Mouse (Mus musculus) heart, adult 18-20 months (tissue): ENCODE results near the gene Hdac10. TPM values are rescaled to one million over a fixed set of nuclear protein-coding genes. Genes with fewer than 3 reads are reported as not detected.
A peak's percentile ranks its signal among the peaks of the same experiment; 100 is the strongest.

ENCODE experiments used
- DNase-seq, 2 experiments: peaks; one replicate each; pipeline ENCODE4 v3.0.0; 2021 to 2022; ENCODE audit warnings: mixed read lengths in 1 of 2
- microRNA-seq, 2 experiments: library from miRNA; unstranded; fragments of <30 nt; microRNA quantifications; one replicate each; pipeline ENCODE4 v1.2.0; 2022
- total RNA-seq, 2 experiments: library from RNA; stranded (reverse); gene quantifications; 2 replicates each; pipeline ENCODE4 v1.2.3; 2021

Hdac10 gene
- total RNA-seq, 2 experiments from 2014 or later: 6.3 to 7.4 TPM

GRCm38 (mm10) chr15:89074613-89075477, 53.7 kb downstream of the Hdac10 start, which contains the start of gene Trabd:
Trabd (plus strand) TSS chr15:89075124.
- peak; percentile 32 to 39 for DNase-seq

GRCm38 (mm10) chr15:89073993-89074603, 54.4 kb downstream of the Hdac10 start:
- DNase-seq: peak; percentile 60 to 68

Small RNA genes within 50 kb of the gene (microRNA-seq; reads per million reads assigned to microRNA genes)
- 0.27 to 0.38 reads per million in 2 experiments for gene Mir7118

Other genes starting within 250 kb of the Hdac10 start
- gene Ttll8, start 174.3 kb downstream of the Hdac10 start, total RNA-seq: not detected
- not detected for gene Mlc1, start 149.7 kb downstream of the Hdac10 start, total RNA-seq
- gene Mov10l1, start 145.8 kb downstream of the Hdac10 start, total RNA-seq: 100 to 1,000 TPM; 115 to 121 TPM
- 1 to 10 TPM; 2.0 to 2.4 TPM for gene Panx2, start 69.0 kb downstream of the Hdac10 start, total RNA-seq
- 10 to 100 TPM; 46.6 to 56.5 TPM for gene Trabd, start 53.6 kb downstream of the Hdac10 start, total RNA-seq
- 10 to 100 TPM; 16.1 to 16.5 TPM for gene Selenoo, start 39.6 kb downstream of the Hdac10 start, total RNA-seq
- gene Tubgcp6, start 5.6 kb downstream of the Hdac10 start, total RNA-seq: 1 to 10 TPM; 7.4 to 8.5 TPM
- gene Mapk12, start 12.0 kb upstream of the Hdac10 start, total RNA-seq: 10 to 100 TPM; 24.4 to 24.8 TPM
- gene Mapk11, start 20.9 kb upstream of the Hdac10 start, total RNA-seq: 1 to 10 TPM; 2.7 to 3.0 TPM
- gene Plxnb2, start 52.1 kb upstream of the Hdac10 start, total RNA-seq: 10 to 100 TPM; 76.7 to 83.5 TPM
- 1 to 10 TPM; 8.3 to 9.6 TPM for gene Dennd6b, start 67.8 kb upstream of the Hdac10 start, total RNA-seq
- gene Ppp6r2, start 82.9 kb upstream of the Hdac10 start, total RNA-seq: 10 to 100 TPM; 75.1 to 76.9 TPM
- 10 to 100 TPM; 57.6 to 57.8 TPM for gene Sbf1, start 186.6 kb upstream of the Hdac10 start, total RNA-seq
- not detected for gene Adm2, start 194.0 kb upstream of the Hdac10 start, total RNA-seq
- gene Miox, start 205.7 kb upstream of the Hdac10 start, total RNA-seq: not detected
- gene Lmf2, start 227.0 kb upstream of the Hdac10 start, total RNA-seq: 10 to 100 TPM; 25.8 to 26.1 TPM
- gene Ncaph2, start 227.0 kb upstream of the Hdac10 start, total RNA-seq: 10 to 100 TPM; 50.7 to 62.9 TPM
- gene Sco2, start 245.1 kb upstream of the Hdac10 start, total RNA-seq: 10 to 100 TPM; 29.0 to 30.9 TPM
- gene Tymp, start 248.3 kb upstream of the Hdac10 start, total RNA-seq: under 1 TPM; 0.49 to 0.50 TPM